Mouse (Mus musculus): Measurements from ENCODE around the gene Bcar1. TPM values are rescaled to one million over a fixed set of nuclear protein-coding genes. Genes with fewer than 3 reads are reported as not detected.

The Bcar1 gene
- polyA plus RNA-seq (2014; fragmentation: Illumina TruSeq; extraction: RNeasy Lipid Tissue Mini Kit (QIAGEN cat#74804); ENCODE audit: low read depth, low replicate concordance): 1.4 TPM

GRCm38 (mm10) chr8:111743792-111744696 is at the start of gene Bcar1:
Bcar1 (minus strand) TSS chr8:111743809.

DNA sequence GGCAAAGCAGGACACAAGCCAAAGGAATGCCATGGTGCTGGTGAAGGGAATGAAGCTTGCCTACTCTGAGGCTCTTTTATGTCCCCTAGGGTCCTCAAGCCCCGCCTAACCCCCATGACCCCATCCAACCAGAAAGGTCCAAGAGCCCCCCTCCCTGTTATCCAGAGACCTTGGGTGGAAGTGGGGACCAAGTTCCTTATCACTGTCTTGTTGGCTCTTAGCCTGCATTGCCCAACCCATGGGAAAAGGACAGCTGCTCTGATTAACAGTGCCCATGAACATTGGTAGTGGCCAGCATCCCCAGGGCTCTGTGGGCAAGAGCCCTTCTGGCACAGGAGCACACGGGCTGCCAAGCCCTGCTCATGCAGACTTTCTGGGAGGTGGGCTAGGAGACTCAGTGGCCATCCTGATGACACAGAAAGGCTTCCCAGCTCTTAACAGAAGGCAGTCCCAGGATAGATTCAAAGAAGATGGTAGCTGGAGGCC is 52.6 kb downstream of the Bcar1 start, which contains the start of gene Ctrb1:
Gene Ctrb1, minus strand, starts transcription at position 51 of the 486 bp plus-strand sequence.

Other genes starting within 250 kb of the Bcar1 start
- 8.2 TPM for gene Wdr59, start 221.7 kb downstream of the Bcar1 start, polyA plus RNA-seq (2014; fragmentation: Illumina TruSeq; extraction: RNeasy Lipid Tissue Mini Kit (QIAGEN cat#74804); ENCODE audit: low read depth, low replicate concordance)
- gene Znrf1, start 207.7 kb downstream of the Bcar1 start, polyA plus RNA-seq (2014; fragmentation: Illumina TruSeq; extraction: RNeasy Lipid Tissue Mini Kit (QIAGEN cat#74804); ENCODE audit: low read depth, low replicate concordance): 14.1 TPM
- gene Ldhd, start 113.4 kb downstream of the Bcar1 start, polyA plus RNA-seq (2014; fragmentation: Illumina TruSeq; extraction: RNeasy Lipid Tissue Mini Kit (QIAGEN cat#74804); ENCODE audit: low read depth, low replicate concordance): 7.0 TPM
- 8.9 TPM for gene Zfp1, start 100.4 kb downstream of the Bcar1 start, polyA plus RNA-seq (2014; fragmentation: Illumina TruSeq; extraction: RNeasy Lipid Tissue Mini Kit (QIAGEN cat#74804); ENCODE audit: low read depth, low replicate concordance)
- gene Ctrb1, start 52.8 kb downstream of the Bcar1 start, polyA plus RNA-seq (2014; fragmentation: Illumina TruSeq; extraction: RNeasy Lipid Tissue Mini Kit (QIAGEN cat#74804); ENCODE audit: low read depth, low replicate concordance): not detected
- gene Cfdp1, start 110.5 kb upstream of the Bcar1 start, polyA plus RNA-seq (2014; fragmentation: Illumina TruSeq; extraction: RNeasy Lipid Tissue Mini Kit (QIAGEN cat#74804); ENCODE audit: low read depth, low replicate concordance): 157 TPM
- gene Tmem170, start 132.9 kb upstream of the Bcar1 start, polyA plus RNA-seq (2014; fragmentation: Illumina TruSeq; extraction: RNeasy Lipid Tissue Mini Kit (QIAGEN cat#74804); ENCODE audit: low read depth, low replicate concordance): 11.6 TPM
- not detected for gene Chst5, start 166.6 kb upstream of the Bcar1 start, polyA plus RNA-seq (2014; fragmentation: Illumina TruSeq; extraction: RNeasy Lipid Tissue Mini Kit (QIAGEN cat#74804); ENCODE audit: low read depth, low replicate concordance)
- 5.0 TPM for gene Tmem231, start 190.1 kb upstream of the Bcar1 start, polyA plus RNA-seq (2014; fragmentation: Illumina TruSeq; extraction: RNeasy Lipid Tissue Mini Kit (QIAGEN cat#74804); ENCODE audit: low read depth, low replicate concordance)
- 241 TPM for gene Gabarapl2, start 196.9 kb upstream of the Bcar1 start, polyA plus RNA-seq (2014; fragmentation: Illumina TruSeq; extraction: RNeasy Lipid Tissue Mini Kit (QIAGEN cat#74804); ENCODE audit: low read depth, low replicate concordance)
- gene Adat1, start 248.5 kb upstream of the Bcar1 start, polyA plus RNA-seq (2014; fragmentation: Illumina TruSeq; extraction: RNeasy Lipid Tissue Mini Kit (QIAGEN cat#74804); ENCODE audit: low read depth, low replicate concordance): 1.6 TPM

Data from adrenal gland, adult 10 weeks (tissue).